Mouse (Mus musculus): ENCODE results near the gene Scd3. TPM values are rescaled to one million over a fixed set of nuclear protein-coding genes. Genes with fewer than 3 reads are reported as not detected.

Scd3 gene
- polyA plus RNA-seq, 1 experiment from 2014 or later, result 0.18 TPM

Other genes with a start within 250 kb of the Scd3 start
- gene Cpn1, start 216.7 kb upstream of the Scd3 start, polyA plus RNA-seq (2015; fragmentation: Nextera tagmentation; extraction: Ambion mirVana), result 56.6 and 69.2 TPM in 2 replicates
- 4.0 and 4.1 TPM in 2 replicates for gene Cyp2c23, start 174.1 kb upstream of the Scd3 start, polyA plus RNA-seq (2015; fragmentation: Nextera tagmentation; extraction: Ambion mirVana)
- 48.9 and 56.6 TPM in 2 replicates for gene Erlin1, start 133.5 kb upstream of the Scd3 start, polyA plus RNA-seq (2015; fragmentation: Nextera tagmentation; extraction: Ambion mirVana)
- 38.9 and 44.0 TPM in 2 replicates for gene Chuk, start 95.8 kb upstream of the Scd3 start, polyA plus RNA-seq (2015; fragmentation: Nextera tagmentation; extraction: Ambion mirVana)
- 26.1 and 29.2 TPM in 2 replicates for gene Cwf19l1, start 67.4 kb upstream of the Scd3 start, polyA plus RNA-seq (2015; fragmentation: Nextera tagmentation; extraction: Ambion mirVana)
- gene Bloc1s2, start 56.8 kb upstream of the Scd3 start, polyA plus RNA-seq (2015; fragmentation: Nextera tagmentation; extraction: Ambion mirVana), result 74.2 and 77.2 TPM in 2 replicates
- not detected in 2 replicates for gene Pkd2l1, start 10.8 kb upstream of the Scd3 start, polyA plus RNA-seq (2015; fragmentation: Nextera tagmentation; extraction: Ambion mirVana)
- gene Scd2, start 90.4 kb downstream of the Scd3 start, polyA plus RNA-seq (2015; fragmentation: Nextera tagmentation; extraction: Ambion mirVana), result 329 and 336 TPM in 2 replicates
- 0.14 and 0.39 TPM in 2 replicates for gene Scd4, start 129.8 kb downstream of the Scd3 start, polyA plus RNA-seq (2015; fragmentation: Nextera tagmentation; extraction: Ambion mirVana)
- gene Scd1, start 204.6 kb downstream of the Scd3 start, polyA plus RNA-seq (2015; fragmentation: Nextera tagmentation; extraction: Ambion mirVana), result 4.5 and 5.1 TPM in 2 replicates

All from stomach, embryonic 16.5 days (tissue).